Mouse (Mus musculus): Measurements from ENCODE around the gene Ptx3. TPM values are rescaled to one million over a fixed set of nuclear protein-coding genes. Genes with fewer than 3 reads are reported as not detected.

The Ptx3 gene
- not detected for polyA plus RNA-seq (2017; shearing (Covaris generic))

DNA sequence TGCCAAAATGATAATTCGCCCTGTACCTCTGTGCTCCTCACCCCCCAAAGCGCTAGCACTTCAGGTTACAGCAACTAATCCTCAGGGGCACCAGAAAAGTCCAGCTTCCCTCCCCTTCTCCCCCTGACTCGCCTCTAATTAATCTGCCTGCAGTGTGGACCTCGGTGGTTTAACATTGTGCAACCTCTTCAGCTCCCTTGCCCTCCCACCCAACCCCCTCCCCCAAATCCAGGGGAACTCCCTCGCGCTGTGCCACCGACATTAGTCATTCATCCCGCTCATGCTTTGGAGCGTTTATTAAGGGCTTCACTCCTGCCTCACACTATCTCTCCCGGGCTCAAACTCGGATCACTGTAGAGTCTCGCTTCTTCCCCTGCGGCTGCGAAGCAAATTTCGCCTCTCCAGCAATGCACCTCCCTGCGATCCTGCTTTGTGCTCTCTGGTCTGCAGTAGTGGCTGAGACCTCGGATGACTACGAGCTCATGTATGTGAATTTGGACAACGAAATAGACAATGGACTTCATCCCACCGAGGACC is at the start of gene Ptx3:
Gene Ptx3 (plus strand): TSS at position 256 of the 537 bp plus-strand sequence.

Other genes with a start within 250 kb of the Ptx3 start
- gene Veph1, start 76.9 kb downstream of the Ptx3 start, polyA plus RNA-seq (2017; shearing (Covaris generic)) = not detected

Measured in naive thymus-derived CD4-positive, alpha-beta T cell, adult 5 months (primary cell).